Mouse (Mus musculus): ENCODE data around the gene Thnsl2. TPM values are rescaled to one million over a fixed set of nuclear protein-coding genes. Genes with fewer than 3 reads are reported as not detected.

Thnsl2 gene
- polyA plus RNA-seq, 1 experiment from 2014 or later, result 7.5 TPM

DNA sequence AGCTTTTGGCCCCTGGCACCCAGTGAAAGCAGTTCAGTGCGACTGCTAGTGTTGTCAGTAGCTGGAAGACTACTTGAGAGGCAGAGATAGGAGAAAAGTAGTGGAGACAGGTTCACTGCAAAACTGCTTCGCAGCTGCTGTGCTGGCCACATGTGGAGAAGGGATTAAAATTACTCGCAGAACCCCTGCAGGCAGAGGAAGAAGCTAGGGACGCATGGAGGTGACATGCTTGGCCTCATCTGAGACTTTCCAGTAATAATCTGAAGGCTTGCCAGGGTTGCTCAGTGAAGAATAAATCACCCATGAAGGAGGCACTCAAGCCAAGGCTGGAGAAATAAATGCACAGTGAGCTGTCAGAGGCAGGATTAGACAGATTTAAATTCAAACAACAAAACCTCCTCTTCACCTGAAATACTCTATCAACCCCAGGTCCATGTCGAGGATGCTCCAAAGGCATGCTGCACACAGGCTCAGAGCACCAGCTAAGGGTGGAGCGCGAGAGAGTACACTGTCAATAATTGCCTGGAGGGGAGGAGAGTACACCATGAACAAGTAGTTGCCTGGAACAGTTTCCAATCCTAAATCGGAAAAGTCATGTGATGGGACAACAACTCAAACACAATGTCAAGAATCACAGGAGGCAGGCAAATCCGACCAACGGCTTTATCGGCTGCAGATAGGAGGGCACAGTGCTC lies 32.7 kb downstream of the Thnsl2 start:
- Histone ChIP-seq H3K4me3 (ENCODE audit: low read depth, low read length) (no peak overlapping the region), H3K27ac (ENCODE audit: low read depth) (no peak overlapping the region), H3K27me3 (ENCODE audit: insufficient read depth, low read length) (no peaks in the 10 kb centered on the region), H3K4me2 (no peak overlapping the region), H3K4me1 (ENCODE audit: insufficient read depth) (no peaks in the 10 kb centered on the region), H3K9ac (no peak overlapping the region), H3K9me3 (ENCODE audit: low read depth, low read length) (no peaks in the 10 kb centered on the region), H3K36me3 (ENCODE audit: insufficient read depth) (no peaks in the 10 kb centered on the region)
- DNase-seq (peak; percentile 4), ATAC-seq (ENCODE audit: insufficient read depth) (no peak)
- WGBS, result 64% methylated on average over 11 of the region's 11 CpGs
- TF ChIP-seq CTCF (IDR thresholded peaks at IDR 0.05; ENCODE audit: low read depth), result no peak

DNA sequence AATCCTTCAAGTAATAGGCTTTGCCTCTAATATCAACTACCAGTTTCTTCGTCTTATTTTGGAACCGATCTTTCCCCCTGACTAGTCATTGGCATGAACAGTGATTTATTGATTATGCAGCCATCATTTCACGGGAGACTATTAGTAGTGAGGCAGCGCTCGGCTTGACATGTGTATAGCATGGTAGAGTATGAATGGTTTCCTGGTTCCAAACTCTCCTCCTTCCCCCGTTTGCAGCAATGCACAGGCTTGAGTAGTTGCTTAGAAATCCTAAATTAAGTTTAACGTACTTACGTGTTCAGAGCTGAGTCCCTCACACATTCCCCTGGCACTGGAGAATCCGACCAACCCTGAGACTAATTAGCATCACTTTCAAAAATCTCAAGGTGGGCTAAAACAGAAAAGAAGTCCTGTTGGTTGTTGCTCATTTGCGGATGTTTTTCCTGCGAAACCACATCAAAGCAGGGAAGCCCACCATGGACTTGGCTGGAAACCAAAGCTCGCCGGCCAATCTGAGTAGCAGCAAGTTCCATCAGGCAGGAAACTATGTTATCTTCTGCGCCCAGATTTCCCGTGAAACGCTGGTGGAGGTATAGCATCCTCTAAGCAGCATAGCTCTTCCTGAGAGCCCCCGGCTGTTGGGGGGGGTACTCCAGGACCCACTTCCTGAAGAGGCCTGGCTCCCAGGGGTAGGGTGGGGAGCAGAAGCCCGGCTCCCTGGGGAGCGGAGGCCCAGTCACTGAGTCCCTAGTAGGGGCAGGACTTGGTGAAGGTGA lies 37.9 kb downstream of the Thnsl2 start:
- no peaks in the 10 kb centered on the region for H3K4me1 ChIP-seq (ENCODE audit: insufficient read depth)
- peak overlapping the region; percentile 27; the same call in 1 of the 2 replicates for H3K4me2 ChIP-seq
- DNase-seq, result peak; percentile 78
- no peaks in the 10 kb centered on the region for H3K27me3 ChIP-seq (ENCODE audit: insufficient read depth, low read length)
- no peak overlapping the region for H3K9ac ChIP-seq
- peak; percentile 69; the same call in 1 of the 2 replicates for ATAC-seq (ENCODE audit: insufficient read depth)
- no peak overlapping the region for H3K4me3 ChIP-seq (ENCODE audit: low read depth, low read length)
- no peaks in the 10 kb centered on the region for H3K9me3 ChIP-seq (ENCODE audit: low read depth, low read length)
- WGBS, result 62% methylated on average over 19 of the region's 19 CpGs
- H3K36me3 ChIP-seq (ENCODE audit: insufficient read depth), result no peaks in the 10 kb centered on the region
- H3K27ac ChIP-seq (ENCODE audit: low read depth), result peak overlapping the region; percentile 64; the same call in 1 of the 2 replicates
- no peak for TF ChIP-seq CTCF (IDR thresholded peaks at IDR 0.05; ENCODE audit: low read depth)

- Histone ChIP-seq H3K36me3 (ENCODE audit: insufficient read depth) (no peaks in the 10 kb centered on the region), H3K4me2 (no peak overlapping the region), H3K9ac (no peak overlapping the region), H3K27ac (ENCODE audit: low read depth) (no peak overlapping the region), H3K27me3 (ENCODE audit: insufficient read depth, low read length) (no peaks in the 10 kb centered on the region), H3K9me3 (ENCODE audit: low read depth, low read length) (no peaks in the 10 kb centered on the region), H3K4me3 (ENCODE audit: low read depth, low read length) (no peak overlapping the region), H3K4me1 (ENCODE audit: insufficient read depth) (no peaks in the 10 kb centered on the region)
- DNase-seq (no peak), ATAC-seq (ENCODE audit: insufficient read depth) (no peak)
- TF ChIP-seq CTCF (IDR thresholded peaks at IDR 0.05; ENCODE audit: low read depth), result no peak
- WGBS, result 79% methylated on average over 3 of the region's 3 CpGs
Measured at GRCm38 (mm10) chr6:71096126-71096525, 48.1 kb downstream of the Thnsl2 start.

DNA sequence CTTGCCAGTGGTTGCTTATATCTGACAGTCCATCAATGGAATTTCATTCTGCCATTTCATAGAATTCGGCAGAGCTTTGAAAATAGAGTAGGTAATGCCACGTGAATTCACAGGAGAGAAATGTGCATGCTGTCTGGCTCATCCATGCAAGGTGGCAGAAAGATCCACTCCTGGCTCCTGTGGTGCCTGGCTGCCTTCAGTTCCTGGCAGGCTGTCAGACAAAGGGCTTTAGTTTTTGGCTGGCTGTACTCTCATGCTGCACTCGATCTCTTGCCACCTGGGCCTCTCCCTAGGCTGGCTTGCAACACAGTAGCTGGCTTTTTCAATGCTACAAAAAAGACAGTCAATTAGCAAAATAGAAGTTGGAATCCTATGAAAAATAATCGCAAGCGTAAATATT lies 49.5 kb downstream of the Thnsl2 start:
- H3K4me1 ChIP-seq (ENCODE audit: insufficient read depth), result no peaks in the 10 kb centered on the region
- H3K4me2 ChIP-seq, result no peak overlapping the region
- no peak for TF ChIP-seq CTCF (IDR thresholded peaks at IDR 0.05; ENCODE audit: low read depth)
- no peaks in the 10 kb centered on the region for H3K36me3 ChIP-seq (ENCODE audit: insufficient read depth)
- H3K9me3 ChIP-seq (ENCODE audit: low read depth, low read length), result no peaks in the 10 kb centered on the region
- H3K27me3 ChIP-seq (ENCODE audit: insufficient read depth, low read length), result no peaks in the 10 kb centered on the region
- H3K4me3 ChIP-seq (ENCODE audit: low read depth, low read length), result no peak overlapping the region
- DNase-seq (no peak), ATAC-seq (ENCODE audit: insufficient read depth) (no peak)
- WGBS, result 73% methylated on average over 5 of the region's 5 CpGs
- H3K27ac ChIP-seq (ENCODE audit: low read depth), result no peak overlapping the region
- H3K9ac ChIP-seq, result no peak overlapping the region

GRCm38 (mm10) chr6:71093686-71094085 lies 50.6 kb downstream of the Thnsl2 start:
- ATAC-seq (ENCODE audit: insufficient read depth), result no peak
- no peaks in the 10 kb centered on the region for H3K9me3 ChIP-seq (ENCODE audit: low read depth, low read length)
- DNase-seq, result no peak
- 84% methylated on average over 6 of the region's 6 CpGs for WGBS
- no peak for TF ChIP-seq CTCF (IDR thresholded peaks at IDR 0.05; ENCODE audit: low read depth)
- H3K9ac ChIP-seq, result no peak overlapping the region
- no peaks in the 10 kb centered on the region for H3K27me3 ChIP-seq (ENCODE audit: insufficient read depth, low read length)
- H3K27ac ChIP-seq (ENCODE audit: low read depth), result no peak overlapping the region
- H3K4me1 ChIP-seq (ENCODE audit: insufficient read depth), result 0 out of 2 replicates have a peak, but pooled peaks cover 2% of the 10 kb centered on the region
- H3K4me3 ChIP-seq (ENCODE audit: low read depth, low read length), result no peak overlapping the region
- H3K36me3 ChIP-seq (ENCODE audit: insufficient read depth), result no peaks in the 10 kb centered on the region
- H3K4me2 ChIP-seq, result no peak overlapping the region

DNA sequence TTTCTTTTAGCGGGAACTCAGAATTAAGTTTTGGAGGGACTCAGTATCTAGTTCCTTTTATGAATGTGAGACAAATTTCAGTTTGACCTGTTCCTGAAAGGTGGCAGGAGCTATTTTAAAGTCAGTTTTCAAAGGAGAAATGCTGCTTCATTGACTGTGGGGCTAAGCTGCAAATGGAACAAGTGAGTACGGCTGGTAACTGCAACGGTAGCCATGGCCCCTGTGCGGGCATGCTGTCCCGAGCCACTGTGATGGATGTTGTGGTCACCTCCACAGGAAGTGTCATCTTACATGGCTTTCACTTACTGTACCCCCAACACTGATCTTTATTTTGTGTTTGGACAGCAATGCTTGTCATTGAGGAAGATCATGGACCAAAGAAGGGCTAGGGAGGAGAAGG lies 53.8 kb downstream of the Thnsl2 start:
- no peak for DNase-seq
- Histone ChIP-seq H3K4me2 (no peak overlapping the region), H3K9ac (no peak overlapping the region), H3K4me1 (ENCODE audit: insufficient read depth) (0 out of 2 replicates have a peak, but pooled peaks cover 2% of the 10 kb centered on the region), H3K9me3 (ENCODE audit: low read depth, low read length) (no peaks in the 10 kb centered on the region), H3K4me3 (ENCODE audit: low read depth, low read length) (no peak overlapping the region), H3K36me3 (ENCODE audit: insufficient read depth) (no peaks in the 10 kb centered on the region), H3K27me3 (ENCODE audit: insufficient read depth, low read length) (no peaks in the 10 kb centered on the region), H3K27ac (ENCODE audit: low read depth) (no peak overlapping the region)
- WGBS, result 67% methylated on average over 5 of the region's 5 CpGs
- no peak for ATAC-seq (ENCODE audit: insufficient read depth)
- no peak for TF ChIP-seq CTCF (IDR thresholded peaks at IDR 0.05; ENCODE audit: low read depth)

DNA sequence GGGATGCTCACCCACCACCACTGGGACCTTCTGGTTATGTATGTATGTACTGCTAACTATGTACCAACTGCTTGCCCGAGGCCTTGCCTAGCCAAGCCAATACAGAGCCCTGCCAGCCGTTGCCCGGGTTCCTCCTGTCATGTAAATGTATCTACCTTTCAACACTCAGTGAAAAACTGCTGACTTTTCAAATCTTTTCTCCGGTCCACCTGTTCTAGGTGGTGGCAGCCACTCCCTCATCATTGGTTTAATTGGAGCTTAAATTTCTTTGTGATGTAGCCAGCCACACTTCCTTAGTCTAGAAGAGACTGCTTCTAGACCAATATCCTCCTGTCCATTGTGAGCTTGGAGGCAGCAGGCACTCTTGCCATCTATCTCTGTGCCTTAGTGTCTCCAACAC lies 54.5 kb downstream of the Thnsl2 start:
- DNase-seq, result no peak
- Histone ChIP-seq H3K4me3 (ENCODE audit: low read depth, low read length) (no peak overlapping the region), H3K9ac (no peak overlapping the region), H3K4me2 (no peak overlapping the region), H3K4me1 (ENCODE audit: insufficient read depth) (0 out of 2 replicates have a peak, but pooled peaks cover 2% of the 10 kb centered on the region), H3K27me3 (ENCODE audit: insufficient read depth, low read length) (no peaks in the 10 kb centered on the region), H3K36me3 (ENCODE audit: insufficient read depth) (no peaks in the 10 kb centered on the region), H3K27ac (ENCODE audit: low read depth) (no peak overlapping the region), H3K9me3 (ENCODE audit: low read depth, low read length) (no peaks in the 10 kb centered on the region)
- TF ChIP-seq CTCF (IDR thresholded peaks at IDR 0.05; ENCODE audit: low read depth), result no peak
- no peak for ATAC-seq (ENCODE audit: insufficient read depth)
- 70% methylated on average over 4 of the region's 4 CpGs for WGBS

All from lung, embryonic 14.5 days (tissue).